Mouse (Mus musculus): ENCODE results near the gene Josd2.
A peak's percentile ranks its signal among the peaks of the same experiment; 100 is the strongest.

Gene Josd2

GRCm38 (mm10) chr7:44474419-44474818, 6.6 kb downstream of the Josd2 start:
- DNase-seq: no peak

GRCm38 (mm10) chr7:44475046-44475614, 7.3 kb downstream of the Josd2 start:
- DNase-seq: no peak

- no peak for DNase-seq
Observed at GRCm38 (mm10) chr7:44482836-44483435, 15.2 kb downstream of the Josd2 start.

GRCm38 (mm10) chr7:44484109-44484508, 16.3 kb downstream of the Josd2 start:
- DNase-seq: no peak

- peak in 1 of 2 experiments; percentile 51 for DNase-seq
Observed at GRCm38 (mm10) chr7:44484841-44485571, 17.2 kb downstream of the Josd2 start.

GRCm38 (mm10) chr7:44485572-44486195, 17.9 kb downstream of the Josd2 start:
- no peak for DNase-seq

GRCm38 (mm10) chr7:44486927-44487575, 19.3 kb downstream of the Josd2 start:
- DNase-seq: peak in 1 of 2 experiments; percentile 2

GRCm38 (mm10) chr7:44487936-44488335, 20.2 kb downstream of the Josd2 start:
- DNase-seq: no peak

GRCm38 (mm10) chr7:44488545-44488944, 20.8 kb downstream of the Josd2 start:
- no peak for DNase-seq

- no peak for DNase-seq
Observed at GRCm38 (mm10) chr7:44490281-44490680, 22.5 kb downstream of the Josd2 start.

GRCm38 (mm10) chr7:44491391-44491790, 23.6 kb downstream of the Josd2 start:
- no peak for DNase-seq

GRCm38 (mm10) chr7:44492166-44492826, 24.5 kb downstream of the Josd2 start:
- no peak for DNase-seq

- DNase-seq: no peak
Observed at GRCm38 (mm10) chr7:44494681-44495080, 26.9 kb downstream of the Josd2 start.

- DNase-seq: no peak
Observed at GRCm38 (mm10) chr7:44495086-44495485, 27.3 kb downstream of the Josd2 start.

GRCm38 (mm10) chr7:44495992-44496770, 28.4 kb downstream of the Josd2 start, which contains the start of the genes Emc10 and Fam71e1:
Gene Emc10 (minus strand): TSS chr7:44496529.
Gene Fam71e1 (plus strand): TSS chr7:44496581.
- DNase-seq: peak; percentile 97 to 99

- DNase-seq: no peak
Observed at GRCm38 (mm10) chr7:44496771-44497109, 29.0 kb downstream of the Josd2 start.

GRCm38 (mm10) chr7:44497361-44498055, 29.7 kb downstream of the Josd2 start:
- DNase-seq: no peak

GRCm38 (mm10) chr7:44498922-44499321, 31.1 kb downstream of the Josd2 start:
- no peak for DNase-seq

- no peak for DNase-seq
Observed at GRCm38 (mm10) chr7:44500046-44500445, 32.3 kb downstream of the Josd2 start.

- DNase-seq: no peak
Observed at GRCm38 (mm10) chr7:44501563-44502115, 33.9 kb downstream of the Josd2 start.

GRCm38 (mm10) chr7:44507491-44507890, 39.7 kb downstream of the Josd2 start:
- no peak for DNase-seq
